Mouse (Mus musculus) spleen, embryonic (tissue): ENCODE results near the gene Kcna7.
"Not testable (repeated sequence)": the region's sequence is repeated elsewhere in the genome, so short reads cannot be mapped to it uniquely, and the experiment has no call there.

Experiments used
- CTCF ChIA-PET: fragments of 350-600 bp; sonication (Branson Sonifier 250); formaldehyde crosslinking; loops from one replicate; lab custom pipeline; 2022; lab: Charles Lee

Kcna7 gene

GRCm38 (mm10) chr7:45405091-45406075 is at the start of gene Kcna7:
Gene Kcna7, plus strand, starts transcription at chr7:45405653.
- CTCF ChIA-PET: interaction anchor here (0.6 to 0.9 kb wide), 6 partner anchors 17 to 156 kb away, joined by 3 to 13 read pairs (median 4); partner anchors contain the start of gene Gys1

GRCm38 (mm10) chr7:45356087-45356486 is 49.4 kb upstream of the Kcna7 start:
- CTCF ChIA-PET: no interaction called here

GRCm38 (mm10) chr7:45359081-45359480 is 46.4 kb upstream of the Kcna7 start:
- CTCF ChIA-PET: not testable (repeated sequence)

GRCm38 (mm10) chr7:45360404-45361125 is 44.9 kb upstream of the Kcna7 start:
- CTCF ChIA-PET: interaction anchor here (0.7 kb wide), 1 partner anchor 38 kb away, joined by 3 read pairs; no protein-coding TSS in a partner anchor

- CTCF ChIA-PET: interaction anchor here (0.6 kb wide), 1 partner anchor 477 kb away, joined by 4 read pairs; no protein-coding TSS in a partner anchor
These were observed 44.1 kb upstream of the Kcna7 start for GRCm38 (mm10) chr7:45361243-45361804.

- CTCF ChIA-PET: no interaction called here
These were observed 42.7 kb upstream of the Kcna7 start for GRCm38 (mm10) chr7:45362801-45363200.

- CTCF ChIA-PET: no interaction called here
These were observed 41.5 kb upstream of the Kcna7 start for GRCm38 (mm10) chr7:45363983-45364382.

GRCm38 (mm10) chr7:45365742-45366651 is 39.5 kb upstream of the Kcna7 start:
- CTCF ChIA-PET: no interaction called here

- CTCF ChIA-PET: no interaction called here
These were observed 38.8 kb upstream of the Kcna7 start, which contains the start of gene Ppfia3 for GRCm38 (mm10) chr7:45366652-45367019. Gene Ppfia3, minus strand, starts transcription at chr7:45367019.

- CTCF ChIA-PET: no interaction called here
These were observed 38.2 kb upstream of the Kcna7 start for GRCm38 (mm10) chr7:45367020-45367880.

- CTCF ChIA-PET: no interaction called here
These were observed 37.3 kb upstream of the Kcna7 start for GRCm38 (mm10) chr7:45368178-45368577.

GRCm38 (mm10) chr7:45369022-45369745 is 36.3 kb upstream of the Kcna7 start:
- CTCF ChIA-PET: no interaction called here

- CTCF ChIA-PET: no interaction called here
These were observed 35.5 kb upstream of the Kcna7 start for GRCm38 (mm10) chr7:45369836-45370474.

GRCm38 (mm10) chr7:45370475-45371311 is 34.8 kb upstream of the Kcna7 start, which contains the start of gene Lin7b:
Gene Lin7b, minus strand, starts transcription at chr7:45370583.
- CTCF ChIA-PET: no interaction called here

GRCm38 (mm10) chr7:45372371-45372770 is 33.1 kb upstream of the Kcna7 start:
- CTCF ChIA-PET: no interaction called here

- CTCF ChIA-PET: no interaction called here
These were observed 30.8 kb upstream of the Kcna7 start for GRCm38 (mm10) chr7:45374620-45375019.

GRCm38 (mm10) chr7:45376057-45376456 is 29.4 kb upstream of the Kcna7 start:
- CTCF ChIA-PET: no interaction called here

- CTCF ChIA-PET: no interaction called here
These were observed 19.4 kb upstream of the Kcna7 start for GRCm38 (mm10) chr7:45386077-45386476.
